Mouse (Mus musculus): Measurements from ENCODE around the gene Serpina1e.
"Not testable (repeated sequence)": the region's sequence is repeated elsewhere in the genome, so short reads cannot be mapped to it uniquely, and the experiment has no call there.

Gene Serpina1e

DNA sequence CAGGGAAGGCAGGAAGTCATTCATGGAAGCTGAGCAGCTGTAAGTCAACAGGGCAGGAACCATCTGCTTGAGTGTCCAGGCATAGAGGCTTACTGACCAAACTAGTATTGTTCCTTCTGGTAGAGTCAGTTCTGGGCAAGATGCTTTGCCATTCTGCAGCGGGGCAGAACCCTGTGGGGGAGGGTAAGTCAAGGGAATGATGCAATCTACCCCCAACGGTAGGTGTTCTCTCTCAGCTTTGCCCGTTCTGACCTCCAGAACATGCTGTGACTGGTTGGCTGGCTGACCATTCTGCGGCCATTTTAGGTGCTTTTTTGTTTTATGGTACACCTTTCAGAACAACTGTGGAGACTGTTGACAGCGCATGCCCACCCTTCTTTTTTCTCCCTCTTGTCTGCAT is 3.6 kb upstream of the Serpina1e start:
- DNase-seq: no peak

DNA sequence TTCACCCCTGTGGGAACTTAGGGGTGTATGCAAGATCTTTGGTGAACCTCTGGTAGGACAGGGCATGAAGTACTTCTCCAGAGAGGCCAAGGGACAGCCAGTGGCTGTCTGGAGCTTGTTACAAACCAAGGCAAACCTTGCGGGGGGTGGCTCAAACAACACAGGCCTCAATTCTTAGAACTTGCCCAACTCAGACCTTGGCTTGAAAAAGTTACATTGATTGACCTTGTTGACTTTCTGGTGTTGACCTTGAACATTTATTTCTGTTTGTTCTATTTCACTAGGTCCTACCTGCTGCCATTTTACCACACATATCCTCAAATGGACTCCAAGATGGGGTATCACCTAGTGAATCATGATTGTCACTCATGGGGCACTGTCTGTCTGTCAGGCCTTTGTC is 2.9 kb upstream of the Serpina1e start:
- no peak for DNase-seq

DNA sequence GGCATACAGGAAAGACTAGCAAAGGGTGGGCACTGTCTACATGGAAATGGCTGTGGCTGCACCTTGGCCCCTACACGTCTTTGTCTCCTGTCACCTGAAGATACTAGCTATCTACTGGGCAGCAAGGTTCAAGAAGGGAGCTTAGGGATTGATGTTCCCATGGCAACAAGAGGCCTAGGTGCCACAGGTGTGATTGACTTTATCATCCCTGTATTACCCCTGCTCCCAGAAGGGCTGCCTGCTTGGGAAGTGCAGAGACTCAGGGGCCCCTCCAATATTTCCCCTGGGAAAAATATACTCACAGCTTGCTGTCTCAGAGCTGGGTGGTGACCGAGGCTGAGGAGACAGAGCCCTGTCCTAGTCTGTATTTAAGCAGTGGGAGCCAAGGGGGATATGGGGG is 2.2 kb downstream of the Serpina1e start:
- DNase-seq: not testable (repeated sequence)

DNA sequence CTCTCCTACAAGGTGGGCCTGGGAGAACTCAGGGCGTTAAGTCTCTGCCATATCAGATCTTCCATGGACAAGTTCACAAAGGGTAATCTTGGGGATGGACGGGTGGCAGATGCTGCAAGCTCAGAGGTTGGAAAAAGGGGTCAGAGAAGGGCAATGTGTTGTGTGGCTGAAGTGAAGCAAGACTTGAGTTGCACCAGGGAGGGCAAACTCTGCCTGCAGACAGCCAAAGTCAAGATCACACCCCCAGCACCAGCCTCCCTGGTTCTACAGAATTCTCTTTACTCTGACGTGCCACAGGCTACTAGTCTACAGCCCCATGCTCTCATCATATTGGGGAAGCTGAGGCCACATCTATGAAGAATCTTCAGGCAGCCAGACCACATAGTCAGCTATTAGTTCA is 5.8 kb downstream of the Serpina1e start:
- DNase-seq: not testable (repeated sequence)

DNA sequence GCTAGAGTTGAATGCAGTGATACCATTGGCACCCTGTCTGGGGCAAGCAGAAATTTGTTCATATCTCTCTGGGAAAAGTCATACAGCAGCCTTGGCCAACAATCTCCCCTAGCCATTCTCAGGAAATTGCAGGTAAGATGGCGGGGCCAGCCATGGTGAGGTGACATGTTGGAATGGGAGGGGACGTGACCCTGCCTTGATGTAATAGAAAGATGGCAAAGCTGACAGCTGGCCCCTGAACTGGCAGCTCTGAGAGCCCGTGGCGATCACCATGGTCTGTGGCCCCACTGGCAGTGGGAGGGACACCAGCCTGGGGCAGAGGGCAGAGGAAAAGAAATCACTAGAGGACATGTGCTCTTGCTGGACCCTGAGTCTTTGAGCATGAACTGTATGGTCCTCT is 12.5 kb downstream of the Serpina1e start:
- DNase-seq: no peak

DNA sequence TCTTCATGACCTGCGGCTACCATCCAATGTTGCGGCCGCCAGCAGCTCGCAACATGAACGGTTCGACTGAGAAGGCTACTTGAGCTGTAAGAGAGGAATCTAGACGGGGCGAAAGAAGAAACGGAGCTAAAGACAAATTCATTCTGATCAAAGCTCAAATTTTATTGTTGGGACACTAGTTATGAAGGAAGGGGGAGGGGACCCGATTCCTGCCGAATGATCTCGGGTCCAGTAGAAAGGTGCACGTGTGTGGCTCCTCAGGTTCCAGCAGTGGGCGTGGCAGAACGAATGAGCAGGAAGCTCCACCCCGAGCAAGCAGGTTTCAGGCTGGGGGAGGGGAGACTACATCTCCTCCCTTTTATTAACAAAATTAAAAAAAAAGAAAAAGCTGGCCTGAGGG is 49.6 kb downstream of the Serpina1e start:
- DNase-seq: peak; percentile 67

DNA sequence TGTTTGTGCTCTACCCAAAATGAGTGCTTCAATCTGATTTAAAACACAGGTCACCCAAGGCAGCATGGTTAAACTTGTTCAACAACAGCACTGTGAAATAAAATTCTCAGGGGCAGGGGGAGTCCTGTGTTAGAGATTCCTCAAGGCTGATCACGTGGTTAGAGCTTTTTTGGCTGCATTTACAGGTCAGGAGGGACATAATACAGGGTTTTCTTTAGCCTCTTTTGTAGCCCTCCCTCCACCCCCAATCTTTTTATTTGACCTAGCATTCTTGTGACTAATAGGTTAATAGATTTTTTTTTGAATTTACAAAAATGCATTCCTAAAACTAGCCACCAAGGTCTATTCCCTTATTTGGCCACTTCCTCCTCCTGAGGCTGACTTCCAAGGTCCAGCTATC is 51.0 kb downstream of the Serpina1e start:
- not testable (repeated sequence) for DNase-seq

- not testable (repeated sequence) for DNase-seq
Observed at GRCm38 (mm10) chr12:103904837-103905340, 53.9 kb downstream of the Serpina1e start, which contains the start of gene Serpina1c. Gene Serpina1c (minus strand): TSS chr12:103904887.

GRCm38 (mm10) chr12:103901929-103902328 is 56.8 kb downstream of the Serpina1e start:
- DNase-seq: peak; percentile 17

Measured in kidney, adult 11 months (tissue).